Mouse (Mus musculus) activated CD4-positive, CD25-positive, alpha-beta regulatory T cell, adult 4 months (primary cell): ENCODE data around the gene Spef1. TPM values are rescaled to one million over a fixed set of nuclear protein-coding genes. Genes with fewer than 3 reads are reported as not detected.

Experiments used
- ATAC-seq: one replicate; pipeline ENCODE4 v1.8.0; 2017
- polyA plus RNA-seq, 2 experiments: library from polyadenylated mRNA; unstranded; fragments of 100-300 nt; shearing (Covaris generic); gene quantifications; one replicate each; pipeline ENCODE4 v1.2.1; 2017

Gene Spef1
- polyA plus RNA-seq, 2 experiments from 2014 or later, result 1.3 TPM; not detected in 1

DNA sequence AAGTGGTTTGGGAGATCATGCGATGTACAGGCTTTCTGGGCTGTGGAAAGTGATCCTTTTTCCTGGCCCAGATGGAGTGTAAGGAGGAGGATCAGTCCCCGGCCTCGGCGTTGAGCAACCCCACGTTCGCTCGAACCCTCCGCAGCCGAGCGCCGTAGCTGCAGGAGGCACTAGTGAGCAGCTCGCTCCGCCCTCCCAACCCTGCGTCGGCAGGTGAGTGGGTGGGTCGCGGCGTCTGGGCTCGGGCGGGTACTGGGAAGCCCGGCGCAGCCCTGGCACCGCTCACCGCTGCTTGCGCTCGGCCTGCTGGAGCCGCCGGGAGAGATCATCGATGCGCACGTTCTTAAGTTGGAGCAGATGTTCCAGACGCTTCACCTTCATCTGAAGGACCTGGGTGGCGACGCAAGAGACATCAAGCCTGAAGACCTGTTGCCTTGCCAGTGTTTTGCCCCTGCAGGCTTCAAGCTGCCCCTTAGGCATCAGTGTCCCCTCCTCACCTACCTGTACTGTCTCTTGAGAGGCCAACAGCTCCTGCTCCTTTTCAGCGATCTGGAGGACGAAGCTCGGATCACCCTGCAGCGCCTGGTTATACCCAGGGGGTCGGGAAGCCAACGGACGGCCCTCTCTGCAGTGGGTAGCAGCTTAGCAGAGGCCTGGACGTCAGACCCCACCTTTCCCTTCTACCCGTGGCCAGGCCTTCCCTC is 15.5 kb downstream of the Spef1 start:
- no peak for ATAC-seq

DNA sequence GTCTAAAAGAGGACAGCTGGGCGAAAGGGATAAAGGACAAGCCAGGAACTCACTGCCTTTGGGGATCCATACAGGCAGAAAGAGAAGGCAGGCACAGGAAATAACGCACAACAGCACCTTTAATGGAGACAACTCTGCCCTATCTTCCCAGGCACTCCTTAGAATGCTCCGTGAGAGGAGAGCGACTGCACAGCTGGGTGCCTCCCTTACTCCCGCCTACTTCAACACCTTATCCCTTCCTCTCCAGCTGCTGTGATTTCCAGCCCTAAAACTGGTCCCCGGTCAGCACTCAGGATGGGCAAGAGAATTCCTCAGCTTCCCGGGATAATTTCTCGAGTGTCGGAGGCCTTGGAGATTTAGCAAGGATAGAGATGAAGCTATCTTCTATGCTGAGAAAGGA is 16.1 kb downstream of the Spef1 start:
- ATAC-seq, result no peak

GRCm38 (mm10) chr2:131168914-131169313 is 18.2 kb downstream of the Spef1 start:
- ATAC-seq, result no peak

- no peak for ATAC-seq
These were observed 19.1 kb downstream of the Spef1 start for GRCm38 (mm10) chr2:131167984-131168383.

- ATAC-seq, result no peak
These were observed 20.9 kb downstream of the Spef1 start for GRCm38 (mm10) chr2:131166172-131166571.

DNA sequence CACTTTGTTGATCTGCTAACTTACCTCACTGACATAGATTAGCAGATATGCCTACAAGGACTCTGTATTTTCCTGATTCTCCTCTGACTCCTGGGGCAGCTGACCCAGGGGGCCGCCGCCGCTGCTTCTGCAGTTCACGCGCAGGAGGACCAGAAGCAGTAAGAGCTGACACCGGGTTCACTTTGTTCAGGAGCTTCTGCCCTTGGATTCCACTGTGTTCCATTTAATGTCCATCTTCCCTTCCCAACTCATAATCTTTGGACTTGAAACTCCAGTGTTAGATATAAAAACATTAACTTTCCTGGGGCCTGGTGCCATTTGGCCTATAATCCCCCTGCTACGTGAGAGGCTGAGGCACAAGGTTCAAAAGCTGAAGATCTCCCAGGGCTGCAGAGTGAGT is 23.2 kb downstream of the Spef1 start:
- no peak for ATAC-seq

DNA sequence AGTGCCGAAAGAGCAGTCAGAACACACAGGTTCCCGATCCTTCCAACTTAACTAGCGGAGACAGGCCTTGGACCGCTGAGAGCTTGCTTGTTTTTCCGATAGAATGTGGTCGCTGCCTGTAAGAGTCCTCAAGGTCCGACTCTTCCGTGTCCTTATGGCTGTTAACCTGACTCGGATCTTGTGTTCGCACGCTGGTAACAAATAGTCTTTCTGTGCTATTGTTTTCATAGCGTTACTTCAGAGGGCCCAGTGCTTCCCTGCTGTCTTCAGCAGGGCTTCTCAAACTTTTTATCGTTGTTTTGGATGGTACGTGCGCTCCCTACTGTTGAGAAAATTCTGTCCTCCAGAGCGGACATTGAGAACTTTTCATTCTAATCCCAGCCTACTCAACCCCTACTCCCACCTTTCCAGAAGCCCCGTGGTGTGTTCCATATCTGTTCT is 26.4 kb downstream of the Spef1 start:
- ATAC-seq, result no peak

DNA sequence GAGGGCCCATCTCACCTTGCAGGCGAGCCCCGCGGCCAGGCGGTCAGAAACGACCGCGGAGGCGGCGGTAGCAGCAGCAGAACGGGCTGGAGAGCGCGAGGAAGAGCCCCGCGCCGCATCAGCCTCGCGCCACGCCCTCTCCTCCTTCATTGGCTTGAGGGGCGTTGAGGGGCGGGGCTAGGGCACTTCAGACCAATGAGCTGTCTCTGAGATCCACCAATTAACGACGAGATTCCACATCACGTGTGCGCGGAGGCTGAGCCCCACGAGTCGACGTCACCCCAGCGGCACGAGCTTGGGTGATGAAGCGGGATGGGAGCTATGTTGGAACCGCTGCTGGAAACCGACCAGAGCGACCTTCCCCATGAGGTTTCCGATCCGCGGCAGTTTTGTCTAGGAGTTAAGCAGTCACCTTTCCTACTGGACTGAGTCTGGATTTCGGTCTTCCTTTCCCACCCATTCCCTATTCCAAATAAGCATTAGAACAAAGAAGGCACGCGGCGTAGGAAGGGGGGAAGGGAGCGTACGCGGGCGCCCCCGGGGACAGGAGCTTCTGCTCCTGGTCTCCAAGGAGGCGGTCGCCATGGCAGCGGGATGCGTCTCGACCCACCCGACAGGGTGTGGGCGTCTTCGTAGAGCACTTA is 27.0 kb downstream of the Spef1 start, which contains the start of gene 1700037H04Rik:
Gene 1700037H04Rik (minus strand): TSS at position 144 of the 644 bp plus-strand sequence.
- ATAC-seq, result peak; percentile 99

DNA sequence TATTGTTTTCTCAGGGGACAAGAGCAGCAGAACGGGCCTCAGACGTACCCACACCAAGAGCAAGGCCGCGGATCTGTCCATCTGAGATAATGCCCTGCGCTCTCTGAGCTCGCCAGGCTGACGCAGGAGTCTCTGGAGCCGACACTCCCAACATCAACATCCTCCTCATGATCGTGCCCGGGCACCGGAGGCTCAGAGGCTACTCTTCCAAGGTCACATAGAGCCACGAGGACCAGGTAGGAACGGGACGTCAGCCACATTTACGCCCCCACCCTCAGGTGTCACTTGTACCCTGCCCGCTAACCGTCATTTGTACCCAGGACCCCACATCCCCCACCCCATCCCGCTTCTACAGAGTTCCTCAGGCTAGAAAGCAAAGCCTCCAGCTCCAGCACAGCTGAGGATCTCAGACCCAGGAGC is 27.6 kb downstream of the Spef1 start:
- ATAC-seq, result peak; percentile 25

DNA sequence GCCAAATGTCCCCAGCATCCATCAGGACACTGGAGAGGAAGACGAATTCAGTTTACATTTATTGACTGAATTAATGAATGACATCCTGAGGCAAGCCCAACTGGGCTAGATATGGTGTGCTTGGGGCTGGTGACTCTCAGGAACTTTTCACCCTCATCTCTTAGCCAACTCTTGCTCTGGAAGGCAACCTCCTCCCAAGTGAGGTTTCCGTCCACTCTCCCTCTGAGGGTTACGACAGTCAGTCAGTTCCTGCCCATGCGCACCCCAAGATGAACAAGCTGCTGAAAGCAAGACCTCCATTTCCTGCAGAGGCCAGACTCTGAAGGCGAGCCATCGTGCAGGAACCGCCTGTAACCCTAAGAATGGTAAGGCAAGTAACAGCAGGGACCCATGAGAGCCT is 30.1 kb downstream of the Spef1 start:
- no peak for ATAC-seq

GRCm38 (mm10) chr2:131154036-131154435 is 33.0 kb downstream of the Spef1 start:
- no peak for ATAC-seq

GRCm38 (mm10) chr2:131152166-131152730 is 34.8 kb downstream of the Spef1 start:
- ATAC-seq, result no peak

DNA sequence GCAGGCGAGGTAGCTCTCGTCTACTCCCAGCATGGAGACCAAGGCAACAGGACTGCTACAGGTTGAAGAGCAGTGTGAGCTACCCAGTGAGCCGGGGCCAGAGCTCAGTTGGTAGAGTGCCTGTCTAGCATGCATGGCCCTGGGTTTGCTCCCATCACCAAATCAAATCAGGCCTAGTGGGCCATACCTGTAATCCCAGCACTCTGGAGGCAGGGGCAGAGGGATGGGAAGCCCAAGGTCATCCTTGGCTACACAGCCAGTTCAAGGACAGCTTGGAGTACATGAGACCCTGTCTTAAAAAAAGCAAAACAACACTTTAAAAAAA is 37.9 kb downstream of the Spef1 start:
- no peak for ATAC-seq

DNA sequence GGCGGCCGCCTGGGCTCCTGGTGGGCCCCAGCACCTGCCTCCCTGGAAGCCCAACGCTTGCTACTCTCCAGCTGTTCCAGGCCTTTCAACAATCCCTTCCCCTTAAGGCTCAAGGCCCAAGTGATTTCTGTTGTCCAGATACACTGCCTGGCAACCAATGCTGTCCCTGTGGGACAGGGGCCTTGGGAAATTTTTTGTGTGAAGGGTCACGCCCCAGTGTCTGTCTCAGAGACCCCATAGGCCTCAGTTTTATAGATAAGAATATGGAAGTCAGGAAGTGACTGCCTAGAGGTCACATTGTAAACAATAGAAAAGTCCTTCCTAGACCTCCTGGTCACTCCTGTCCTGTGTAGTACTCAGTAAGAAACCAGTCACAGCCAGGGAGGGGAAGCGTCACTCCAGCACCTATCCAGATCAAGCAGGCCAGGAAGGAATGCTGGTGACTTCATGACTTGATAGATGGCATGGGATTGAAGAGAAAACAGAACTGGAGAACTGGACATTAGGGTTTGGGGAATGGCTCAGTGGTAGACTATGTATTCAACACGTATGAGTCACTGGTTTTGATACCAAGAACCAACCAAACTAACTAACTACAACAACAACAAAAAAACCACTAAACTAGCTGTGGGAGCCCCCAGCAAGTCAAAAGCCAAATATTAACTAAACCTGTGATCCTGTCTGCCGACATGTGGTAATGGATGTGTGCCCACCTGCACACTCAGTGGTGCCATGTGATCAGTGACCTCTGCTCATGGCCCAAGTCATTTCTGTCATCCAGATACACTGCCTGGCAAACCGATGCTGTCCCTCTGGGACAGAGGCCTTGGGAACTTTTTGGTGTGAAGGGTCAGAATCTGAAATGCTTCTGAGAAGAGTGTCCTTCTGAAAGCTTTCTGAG is 38.5 kb downstream of the Spef1 start:
- ATAC-seq, result no peak

DNA sequence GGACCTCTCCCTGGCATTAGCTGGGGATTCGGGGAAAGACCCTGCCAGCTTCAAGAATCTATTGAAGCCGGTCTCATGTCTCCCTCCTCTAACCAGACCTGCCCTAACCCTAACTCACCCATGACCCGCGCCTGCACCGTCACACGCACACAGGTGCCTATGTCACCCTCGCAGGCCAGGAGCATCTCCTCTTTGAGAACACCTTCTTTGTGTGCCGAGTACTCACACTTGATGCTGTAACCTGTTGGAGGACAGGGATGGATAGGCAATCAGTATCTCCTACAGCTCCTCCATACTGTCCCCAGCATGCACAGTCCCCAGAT is 40.1 kb downstream of the Spef1 start:
- no peak for ATAC-seq

- no peak for ATAC-seq
These were observed 40.7 kb downstream of the Spef1 start for GRCm38 (mm10) chr2:131146193-131147042.

GRCm38 (mm10) chr2:131145536-131145935 is 41.5 kb downstream of the Spef1 start:
- no peak for ATAC-seq

GRCm38 (mm10) chr2:131145121-131145520 is 42.0 kb downstream of the Spef1 start:
- ATAC-seq, result no peak

DNA sequence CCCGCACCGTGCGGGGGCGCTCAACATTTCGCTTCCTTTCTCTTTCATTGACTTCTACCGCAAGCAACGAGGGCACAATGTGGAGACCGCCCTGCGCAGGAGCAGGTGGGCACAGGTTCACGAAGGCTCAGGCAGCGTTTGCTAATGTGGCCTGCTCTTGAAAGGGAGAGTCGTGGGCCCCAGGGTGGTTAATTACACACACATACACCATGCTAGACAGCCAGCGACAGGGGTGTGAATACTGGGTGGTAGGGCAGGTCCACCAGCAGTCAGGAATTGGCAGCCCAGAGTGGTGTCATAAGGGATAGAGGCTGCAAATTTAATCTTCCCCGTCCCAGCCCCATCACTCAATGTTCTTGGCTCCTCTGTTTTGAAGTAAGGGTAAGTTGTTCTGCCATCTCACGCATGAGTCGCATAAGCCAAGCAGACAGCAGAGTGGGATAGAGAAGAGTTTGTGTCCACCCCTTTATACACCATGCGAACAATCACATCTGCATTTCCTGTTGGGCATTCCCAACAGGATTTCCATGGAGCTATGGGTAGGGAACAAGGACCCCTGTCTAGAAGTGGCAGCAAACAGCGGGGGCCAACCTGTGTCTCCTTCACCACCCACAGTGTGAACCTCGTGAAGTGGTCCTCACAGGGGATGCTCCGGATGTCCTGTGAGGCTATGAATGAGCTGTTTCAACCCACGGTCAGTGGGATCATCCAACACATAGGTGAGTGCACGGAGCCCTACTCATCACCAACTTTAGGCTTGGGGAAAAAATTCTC is 43.9 kb downstream of the Spef1 start:
- no peak for ATAC-seq

- peak; percentile 75 for ATAC-seq
These were observed 44.5 kb downstream of the Spef1 start for GRCm38 (mm10) chr2:131142592-131142991.

GRCm38 (mm10) chr2:131141336-131141986 is 45.6 kb downstream of the Spef1 start:
- no peak for ATAC-seq
